Mouse (Mus musculus): Measurements from ENCODE around the gene Sphk1. TPM values are rescaled to one million over a fixed set of nuclear protein-coding genes. Genes with fewer than 3 reads are reported as not detected.
"Not testable (repeated sequence)": the region's sequence is repeated elsewhere in the genome, so short reads cannot be mapped to it uniquely, and the experiment has no call there.

Gene Sphk1
- 6.4 and 9.4 TPM in 2 replicates for polyA plus RNA-seq (2016; fragmentation: Nextera tagmentation; extraction: Ambion mirVana)

DNA sequence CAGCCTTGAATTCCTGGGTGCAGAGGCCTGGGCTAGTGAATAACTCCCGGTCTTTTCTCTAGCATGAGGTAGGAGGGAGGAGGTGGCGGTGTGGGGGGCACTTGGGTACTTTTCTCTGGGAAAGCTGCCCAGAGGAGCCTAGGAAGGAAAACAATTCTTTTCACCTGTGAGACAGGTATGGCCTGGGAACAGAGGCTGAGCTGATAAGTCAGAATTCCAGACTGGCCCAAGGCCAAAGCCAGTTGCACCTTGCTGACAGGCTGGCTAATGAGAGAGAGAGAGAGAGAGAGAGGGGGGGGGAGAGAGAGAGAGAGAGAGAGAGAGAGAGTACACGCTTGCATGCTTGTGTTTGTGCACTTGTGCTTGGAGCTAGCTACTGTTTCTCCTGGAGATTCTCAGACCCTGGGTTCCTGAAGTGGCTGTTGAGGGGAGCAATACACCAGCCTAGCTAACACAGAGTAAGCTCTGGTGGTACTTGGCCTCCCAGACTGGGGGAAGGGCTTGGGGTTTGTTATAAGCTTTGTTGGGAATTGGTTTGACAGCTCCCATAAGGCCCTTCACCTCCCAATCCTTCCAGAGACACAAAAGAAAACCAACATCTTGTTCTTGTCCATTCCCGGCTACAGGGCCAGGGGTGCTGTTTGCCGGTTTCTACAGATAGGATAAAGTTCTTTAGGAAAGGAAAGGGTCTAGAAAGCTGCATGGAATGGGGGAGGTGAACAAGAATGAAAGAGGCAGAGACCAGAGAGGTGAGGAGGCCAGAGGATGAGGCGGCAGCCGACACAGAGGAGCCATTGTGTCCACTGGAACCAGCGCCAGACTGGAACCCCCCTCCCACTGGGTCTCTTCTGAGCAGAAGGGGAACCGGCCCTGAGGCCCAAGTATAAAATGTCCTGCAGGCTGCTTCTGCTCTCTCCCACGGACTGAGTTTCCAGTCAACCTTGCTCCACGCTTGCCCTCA is at the start of gene Sphk1:
TSS of gene Sphk1 (plus strand) at position 739 of the 961 bp plus-strand sequence.
- peaks cover 45% of the 10 kb centered on the region for H3K4me1 ChIP-seq
- H3K9me3 ChIP-seq (replicated peaks): no peaks in the 10 kb centered on the region
- peak; percentile 67 for DNase-seq (ENCODE audit: low spot score)
- 21% methylated on average over 11 of the region's 11 CpGs for WGBS
- H3K27ac ChIP-seq (replicated peaks): peak within 1 kb of the TSS; percentile 81
- H3K27me3 ChIP-seq (ENCODE audit: low read depth, poor library complexity, severe bottlenecking): peaks cover 73% of the 10 kb centered on the region
- no peaks in the 10 kb centered on the region for H3K36me3 ChIP-seq
- H3K4me3 ChIP-seq: peak within 1 kb of the TSS; percentile 65

DNA sequence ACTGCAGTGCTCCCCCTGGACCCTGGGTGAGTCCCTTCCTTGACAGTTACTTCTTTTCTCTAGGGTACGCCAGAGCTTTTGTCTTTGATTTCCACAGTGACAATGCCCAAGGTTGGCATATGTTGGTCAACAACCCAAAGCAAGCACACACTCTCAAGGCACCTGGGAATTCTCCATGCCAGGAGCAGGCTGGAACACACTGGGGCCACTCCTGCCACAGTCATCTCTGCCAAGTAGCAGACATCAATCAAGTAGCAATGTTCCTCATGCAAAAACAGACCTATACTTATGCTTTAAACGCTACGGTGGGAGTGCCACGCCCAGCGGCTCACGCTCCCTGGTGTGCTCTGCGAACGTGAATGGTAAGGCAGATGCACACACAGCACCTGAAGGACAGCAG is 49.8 kb upstream of the Sphk1 start:
- H3K4me1 ChIP-seq: peaks cover 22% of the 10 kb centered on the region
- no peaks in the 10 kb centered on the region for H3K9me3 ChIP-seq (replicated peaks)
- no peak for DNase-seq (ENCODE audit: low spot score)
- H3K27me3 ChIP-seq (ENCODE audit: low read depth, poor library complexity, severe bottlenecking): no peaks in the 10 kb centered on the region
- H3K36me3 ChIP-seq: peaks cover 98% of the 10 kb centered on the region
- 97% methylated on average over 8 of the region's 8 CpGs for WGBS
- no peak overlapping the region for H3K4me3 ChIP-seq
- no peak overlapping the region for H3K27ac ChIP-seq (replicated peaks)

DNA sequence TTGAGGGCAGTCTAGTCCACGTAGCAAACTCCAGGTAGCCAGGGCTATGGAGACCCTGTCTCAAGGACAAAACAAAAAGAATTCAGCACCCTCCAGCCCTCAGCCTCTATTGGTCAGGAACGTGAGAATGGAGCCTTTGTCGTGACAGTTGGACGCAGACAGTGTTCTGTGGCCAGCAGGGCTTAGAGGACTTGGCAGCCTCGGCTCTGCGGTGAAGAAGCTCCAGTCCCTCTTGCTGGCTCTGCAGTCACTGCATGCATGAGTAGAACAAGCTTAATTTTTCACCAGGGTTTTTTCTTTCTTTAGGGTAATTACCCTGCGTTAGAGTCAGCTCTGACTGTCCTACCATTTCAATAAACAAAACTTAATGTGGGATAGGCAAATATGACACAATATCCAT is 48.9 kb upstream of the Sphk1 start:
- Histone ChIP-seq H3K27ac (replicated peaks) (no peak overlapping the region), H3K4me1 (peaks cover 21% of the 10 kb centered on the region), H3K27me3 (ENCODE audit: low read depth, poor library complexity, severe bottlenecking) (no peaks in the 10 kb centered on the region), H3K36me3 (peaks cover 98% of the 10 kb centered on the region), H3K9me3 (replicated peaks) (no peaks in the 10 kb centered on the region), H3K4me3 (no peak overlapping the region)
- DNase-seq (ENCODE audit: low spot score): no peak
- WGBS: 93% methylated on average over 7 of the region's 7 CpGs

DNA sequence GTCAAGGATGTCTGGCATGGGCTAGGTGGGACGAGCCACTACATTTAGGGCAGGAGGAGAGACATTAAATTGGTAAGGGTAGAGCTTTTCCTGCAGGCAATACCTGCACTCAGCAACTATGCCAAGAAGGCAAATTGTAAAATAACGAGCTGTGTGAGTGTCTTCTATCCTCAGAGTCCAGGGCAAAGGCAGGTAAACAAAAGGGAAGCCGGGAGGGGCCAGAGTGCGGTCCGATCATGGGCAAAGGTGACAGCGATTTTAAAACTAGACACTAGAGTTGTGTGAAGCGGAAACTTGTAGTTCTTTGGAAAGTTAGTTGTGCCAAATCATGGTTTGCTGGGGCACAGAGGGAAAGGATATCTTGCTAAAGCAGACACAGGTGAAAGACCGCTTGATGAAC is 46.5 kb upstream of the Sphk1 start:
- DNase-seq (ENCODE audit: low spot score): no peak
- Histone ChIP-seq H3K27me3 (ENCODE audit: low read depth, poor library complexity, severe bottlenecking) (no peaks in the 10 kb centered on the region), H3K4me1 (peaks cover 16% of the 10 kb centered on the region), H3K4me3 (no peak overlapping the region), H3K27ac (replicated peaks) (no peak overlapping the region), H3K9me3 (replicated peaks) (peaks cover 6% of the 10 kb centered on the region; the same call in 1 of the 2 replicates), H3K36me3 (peaks cover 93% of the 10 kb centered on the region)
- WGBS: 93% methylated on average over 8 of the region's 8 CpGs

DNA sequence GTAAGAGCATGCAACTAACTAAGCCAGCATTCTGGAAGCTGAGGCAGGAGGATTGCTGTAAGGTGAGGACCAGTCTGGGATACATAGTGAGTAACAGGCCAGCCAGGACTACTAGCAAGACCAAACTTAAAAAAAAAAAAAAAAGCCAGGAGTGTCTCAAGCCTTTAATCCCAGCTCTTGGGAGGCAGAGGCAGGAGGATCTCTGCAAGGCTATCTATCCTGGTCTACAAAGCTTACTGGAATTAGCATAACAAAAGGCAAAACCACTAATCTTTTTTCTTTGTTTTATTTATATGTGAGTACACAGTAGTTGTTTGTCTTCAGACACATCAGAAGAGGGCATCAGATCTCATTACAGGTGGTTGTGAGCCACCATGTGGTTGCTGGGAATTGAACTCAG is 42.5 kb upstream of the Sphk1 start:
- peak overlapping the region; percentile 99; the same call in 1 of the 2 replicates for H3K4me3 ChIP-seq
- no peak overlapping the region for H3K27ac ChIP-seq (replicated peaks)
- peaks cover 17% of the 10 kb centered on the region for H3K4me1 ChIP-seq
- H3K9me3 ChIP-seq (replicated peaks): peaks cover 6% of the 10 kb centered on the region; the same call in 1 of the 2 replicates
- no peak for DNase-seq (ENCODE audit: low spot score)
- peaks cover 56% of the 10 kb centered on the region for H3K36me3 ChIP-seq
- H3K27me3 ChIP-seq (ENCODE audit: low read depth, poor library complexity, severe bottlenecking): no peaks in the 10 kb centered on the region

DNA sequence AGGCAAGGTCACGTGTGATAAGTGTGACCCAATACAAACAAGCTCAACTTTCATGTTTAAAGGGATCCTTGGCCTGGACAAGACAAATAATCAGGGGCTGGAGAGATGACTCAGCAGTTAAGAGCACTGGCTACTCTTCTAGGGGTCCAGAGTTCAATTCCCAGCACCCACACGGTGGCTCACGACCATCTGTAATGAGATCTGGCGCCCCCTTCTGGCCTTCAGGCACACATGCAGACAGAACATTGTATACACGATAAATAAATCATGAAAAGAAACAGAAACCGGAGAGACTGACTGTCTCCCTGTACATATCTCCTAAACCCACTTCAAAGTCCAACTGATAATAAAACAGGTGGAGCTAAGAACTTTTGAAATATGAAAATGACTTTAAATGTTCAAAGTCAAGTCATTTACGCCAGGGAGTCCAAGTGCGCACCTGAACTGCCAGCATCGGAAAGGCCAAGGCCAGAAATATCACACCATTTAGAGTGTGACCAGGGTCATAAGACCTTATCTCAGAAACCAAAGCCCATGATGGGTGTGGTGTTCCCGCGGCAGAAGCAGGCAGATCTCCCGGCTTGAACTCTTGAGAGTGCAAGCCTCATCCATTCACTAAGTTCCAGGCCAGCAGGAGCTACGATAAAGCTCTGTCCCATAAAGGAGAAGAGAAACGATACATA is 41.9 kb upstream of the Sphk1 start:
- Histone ChIP-seq H3K36me3 (peaks cover 49% of the 10 kb centered on the region), H3K4me1 (peaks cover 21% of the 10 kb centered on the region), H3K9me3 (replicated peaks) (peaks cover 6% of the 10 kb centered on the region; the same call in 1 of the 2 replicates), H3K27me3 (ENCODE audit: low read depth, poor library complexity, severe bottlenecking) (no peaks in the 10 kb centered on the region), H3K4me3 (peak overlapping the region; percentile 99), H3K27ac (replicated peaks) (peak overlapping the region; percentile 97; the same call in 1 of the 2 replicates)
- WGBS: 79% methylated on average over 14 of the region's 14 CpGs
- no peak for DNase-seq (ENCODE audit: low spot score)

DNA sequence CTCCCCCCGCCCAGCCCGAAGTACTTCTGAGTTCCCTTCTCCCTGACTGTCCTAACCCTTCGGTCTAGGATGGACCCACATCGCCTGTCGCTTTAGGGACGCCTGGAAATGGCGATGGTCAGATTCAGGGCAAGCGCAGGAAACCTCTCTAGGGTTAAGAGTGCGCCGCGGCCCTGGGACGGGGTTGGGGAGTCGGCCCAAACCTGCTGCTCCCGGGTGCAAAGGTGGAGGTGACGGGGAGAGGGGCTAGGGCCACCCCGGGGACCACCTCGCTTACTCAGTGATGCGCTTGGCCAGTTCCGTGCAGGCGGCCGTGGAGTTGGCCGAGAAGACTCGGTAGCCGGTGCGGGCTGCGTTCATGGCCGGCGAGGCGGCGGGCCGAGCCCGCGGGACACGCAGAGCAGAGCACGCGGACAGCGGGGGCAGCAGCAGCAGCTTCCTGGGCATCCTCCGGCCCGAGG is 40.9 kb upstream of the Sphk1 start:
- no peaks in the 10 kb centered on the region for H3K27me3 ChIP-seq (ENCODE audit: low read depth, poor library complexity, severe bottlenecking)
- no peak for DNase-seq (ENCODE audit: low spot score)
- under 1% methylated on average over 39 of the region's 39 CpGs for WGBS
- H3K4me3 ChIP-seq: peak overlapping the region; percentile 99
- peaks cover 6% of the 10 kb centered on the region; the same call in 1 of the 2 replicates for H3K9me3 ChIP-seq (replicated peaks)
- H3K36me3 ChIP-seq: peaks cover 40% of the 10 kb centered on the region
- H3K27ac ChIP-seq (replicated peaks): peak overlapping the region; percentile 97
- H3K4me1 ChIP-seq: peaks cover 30% of the 10 kb centered on the region

DNA sequence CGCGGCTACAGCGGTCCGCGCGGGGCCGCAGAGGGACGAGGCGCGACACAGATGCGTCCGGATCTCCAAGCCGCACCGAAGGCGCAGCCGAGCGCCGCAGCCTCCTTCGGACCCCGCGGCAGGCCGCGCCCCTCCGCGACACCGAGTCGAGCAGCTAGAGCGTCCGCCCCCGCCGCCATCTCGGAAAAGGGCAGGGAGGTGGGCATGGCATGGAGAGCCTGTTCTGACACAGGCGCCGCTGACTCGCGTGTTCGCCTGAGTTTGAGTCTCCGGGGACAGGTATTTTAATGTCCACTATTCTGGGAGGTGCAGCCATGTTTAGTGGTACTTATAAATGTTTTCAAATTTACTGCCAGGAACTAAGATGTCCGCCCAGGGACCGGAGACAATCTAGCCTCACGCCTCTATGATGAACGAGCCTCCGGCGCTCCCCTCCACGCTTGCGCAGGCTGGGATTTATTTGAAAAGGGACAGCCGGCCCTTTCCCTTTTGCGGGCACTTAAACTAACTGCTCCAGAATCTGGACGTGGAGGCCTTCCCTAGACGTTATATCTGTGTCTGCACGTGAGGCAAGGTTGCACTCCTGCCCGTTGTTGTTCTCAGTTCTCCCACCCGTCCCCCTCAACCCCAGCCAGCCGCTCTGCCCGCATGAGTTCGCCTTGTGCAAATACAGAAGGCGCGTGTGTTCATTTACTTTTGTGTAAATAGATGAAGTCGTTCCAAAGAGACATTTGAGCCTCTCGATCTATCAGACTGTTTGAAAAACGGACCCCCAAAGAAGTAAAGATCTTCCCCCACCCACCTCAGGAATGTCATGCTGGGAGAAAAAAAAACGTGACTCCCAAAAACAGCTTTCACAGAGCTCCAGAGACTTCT is 40.3 kb upstream of the Sphk1 start:
- H3K27me3 ChIP-seq (ENCODE audit: low read depth, poor library complexity, severe bottlenecking): no peaks in the 10 kb centered on the region
- under 1% methylated on average over 62 of the region's 62 CpGs for WGBS
- peak; percentile 93 for DNase-seq (ENCODE audit: low spot score)

DNA sequence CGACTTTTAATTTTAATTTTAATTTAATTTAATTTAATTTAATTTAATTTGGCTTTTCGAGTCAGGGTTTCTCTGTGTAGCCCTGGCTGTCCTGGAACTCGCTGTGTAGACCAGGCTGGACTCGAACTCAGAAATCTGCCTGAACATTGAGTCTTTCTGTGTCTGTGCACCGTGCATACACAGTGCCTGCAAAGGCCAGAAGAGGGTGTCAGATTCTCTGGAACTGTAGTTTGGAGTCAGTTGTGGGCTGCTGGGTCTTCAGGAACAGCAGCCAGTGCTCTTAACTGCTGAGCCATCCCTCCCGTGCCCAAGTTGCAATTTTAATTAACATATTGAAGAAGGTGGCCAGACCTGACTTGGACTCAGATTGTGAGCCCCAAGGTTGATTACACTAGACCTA is 39.4 kb upstream of the Sphk1 start:
- H3K36me3 ChIP-seq: peaks cover 24% of the 10 kb centered on the region
- WGBS: 77% methylated on average over 6 of the region's 6 CpGs
- DNase-seq (ENCODE audit: low spot score): no peak
- peaks cover 6% of the 10 kb centered on the region; the same call in 1 of the 2 replicates for H3K9me3 ChIP-seq (replicated peaks)
- H3K4me1 ChIP-seq: peaks cover 35% of the 10 kb centered on the region
- H3K27me3 ChIP-seq (ENCODE audit: low read depth, poor library complexity, severe bottlenecking): no peaks in the 10 kb centered on the region
- H3K27ac ChIP-seq (replicated peaks): peak overlapping the region; percentile 97; the same call in 1 of the 2 replicates
- no peak overlapping the region for H3K4me3 ChIP-seq

More for the DNA sequence above, 40.3 kb upstream of the Sphk1 start:
- Histone ChIP-seq H3K36me3 (peaks cover 33% of the 10 kb centered on the region), H3K27ac (replicated peaks) (peak overlapping the region; percentile 97), H3K4me3 (peak overlapping the region; percentile 99), H3K4me1 (peaks cover 35% of the 10 kb centered on the region), H3K9me3 (replicated peaks) (peaks cover 6% of the 10 kb centered on the region; the same call in 1 of the 2 replicates)

DNA sequence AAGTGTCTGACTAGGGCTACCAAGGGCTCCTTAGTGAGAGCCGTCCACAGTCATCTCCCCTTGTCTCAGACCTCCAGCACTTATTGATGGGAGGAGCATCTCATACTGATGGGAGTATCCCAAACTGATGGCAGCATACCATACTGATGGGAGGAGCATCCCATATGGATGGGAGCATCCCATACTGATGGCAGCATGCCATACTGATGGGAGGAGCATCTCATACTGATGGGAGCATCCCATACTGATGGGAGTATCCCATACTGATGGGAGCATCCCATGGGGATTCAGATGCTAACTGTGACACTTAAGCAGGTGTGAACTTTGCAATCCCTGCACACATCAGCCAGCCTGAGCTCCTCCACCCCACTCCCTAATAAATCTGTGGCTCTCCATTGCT is 38.2 kb upstream of the Sphk1 start:
- not testable (repeated sequence) for H3K4me3 ChIP-seq; H3K27ac ChIP-seq (replicated peaks); DNase-seq (ENCODE audit: low spot score); H3K9me3 ChIP-seq (replicated peaks); H3K27me3 ChIP-seq (ENCODE audit: low read depth, poor library complexity, severe bottlenecking)
- WGBS: 90% methylated on average over 1 of the region's 1 CpGs
- H3K4me1 ChIP-seq: peaks cover 35% of the 10 kb centered on the region
- peaks cover 13% of the 10 kb centered on the region for H3K36me3 ChIP-seq

DNA sequence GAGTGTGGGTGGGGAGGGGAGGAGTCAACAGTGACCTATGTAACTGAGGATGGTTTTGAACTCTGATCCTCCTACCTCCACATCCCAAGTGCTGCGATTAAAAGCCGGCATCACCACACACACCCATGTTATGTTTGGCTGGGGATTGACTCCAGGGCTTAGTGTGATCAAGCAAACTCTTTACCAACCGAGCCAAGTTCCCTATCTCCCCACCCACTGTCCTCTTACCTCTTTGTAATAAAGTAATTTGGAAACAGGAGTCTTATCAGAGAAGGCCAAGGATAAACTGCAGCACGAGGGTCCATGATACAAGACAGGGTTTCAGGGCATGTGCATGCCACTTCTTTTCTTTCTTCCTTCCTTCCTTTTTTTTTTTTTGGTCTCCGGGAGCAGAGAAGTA is 37.5 kb upstream of the Sphk1 start:
- DNase-seq (ENCODE audit: low spot score): no peak
- H3K4me3 ChIP-seq: no peak overlapping the region
- H3K9me3 ChIP-seq (replicated peaks): peaks cover 6% of the 10 kb centered on the region; the same call in 1 of the 2 replicates
- peaks cover 6% of the 10 kb centered on the region for H3K36me3 ChIP-seq
- H3K27me3 ChIP-seq (ENCODE audit: low read depth, poor library complexity, severe bottlenecking): no peaks in the 10 kb centered on the region
- WGBS: 87% methylated on average over 5 of the region's 5 CpGs
- peaks cover 35% of the 10 kb centered on the region for H3K4me1 ChIP-seq
- H3K27ac ChIP-seq (replicated peaks): no peak overlapping the region

DNA sequence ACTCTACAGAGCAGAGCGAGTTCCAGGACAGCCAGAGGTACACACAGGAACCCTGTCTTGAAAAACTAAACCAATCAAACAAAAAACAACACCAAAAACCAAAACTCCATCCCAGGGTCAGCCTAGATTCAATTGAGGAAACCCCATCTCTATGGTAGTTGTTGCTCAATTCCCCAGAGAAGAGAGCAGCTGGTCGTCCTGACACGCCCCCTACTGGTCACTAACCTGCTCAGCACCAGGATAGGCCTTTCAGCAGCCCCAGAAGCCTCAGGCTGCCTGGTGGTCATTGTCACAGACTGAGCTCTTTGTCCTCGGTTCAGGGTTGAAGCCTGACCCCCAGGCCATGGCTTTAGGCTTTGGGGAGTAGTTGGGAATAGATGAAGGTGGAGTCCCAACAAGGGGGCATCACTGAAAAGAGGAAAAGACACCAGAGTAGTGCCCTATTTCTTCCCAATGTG is 36.9 kb upstream of the Sphk1 start, which contains the start of gene Prpsap1:
TSS of gene Prpsap1 (minus strand) at position 408 of the 458 bp plus-strand sequence.
- Histone ChIP-seq H3K4me3 (0 out of 2 replicates have a peak within 1 kb of the TSS, but pooled peaks have one; percentile 7), H3K27me3 (ENCODE audit: low read depth, poor library complexity, severe bottlenecking) (no peaks in the 10 kb centered on the region), H3K9me3 (replicated peaks) (no peaks in the 10 kb centered on the region), H3K27ac (replicated peaks) (peak within 1 kb of the TSS; percentile 76), H3K4me1 (peaks cover 37% of the 10 kb centered on the region), H3K36me3 (no peaks in the 10 kb centered on the region)
- WGBS: 23% methylated on average over 4 of the region's 4 CpGs
- peak; percentile 77 for DNase-seq (ENCODE audit: low spot score)

Data from midbrain, embryonic 10.5 days (tissue).